Mouse (Mus musculus) lung, postnatal 4 days (tissue): Measurements from ENCODE around the gene Fam107a.

Experiments
- DNase-seq, 2 experiments: peaks; one replicate each; pipeline ENCODE4 v3.0.0; 2021

Fam107a gene

DNA sequence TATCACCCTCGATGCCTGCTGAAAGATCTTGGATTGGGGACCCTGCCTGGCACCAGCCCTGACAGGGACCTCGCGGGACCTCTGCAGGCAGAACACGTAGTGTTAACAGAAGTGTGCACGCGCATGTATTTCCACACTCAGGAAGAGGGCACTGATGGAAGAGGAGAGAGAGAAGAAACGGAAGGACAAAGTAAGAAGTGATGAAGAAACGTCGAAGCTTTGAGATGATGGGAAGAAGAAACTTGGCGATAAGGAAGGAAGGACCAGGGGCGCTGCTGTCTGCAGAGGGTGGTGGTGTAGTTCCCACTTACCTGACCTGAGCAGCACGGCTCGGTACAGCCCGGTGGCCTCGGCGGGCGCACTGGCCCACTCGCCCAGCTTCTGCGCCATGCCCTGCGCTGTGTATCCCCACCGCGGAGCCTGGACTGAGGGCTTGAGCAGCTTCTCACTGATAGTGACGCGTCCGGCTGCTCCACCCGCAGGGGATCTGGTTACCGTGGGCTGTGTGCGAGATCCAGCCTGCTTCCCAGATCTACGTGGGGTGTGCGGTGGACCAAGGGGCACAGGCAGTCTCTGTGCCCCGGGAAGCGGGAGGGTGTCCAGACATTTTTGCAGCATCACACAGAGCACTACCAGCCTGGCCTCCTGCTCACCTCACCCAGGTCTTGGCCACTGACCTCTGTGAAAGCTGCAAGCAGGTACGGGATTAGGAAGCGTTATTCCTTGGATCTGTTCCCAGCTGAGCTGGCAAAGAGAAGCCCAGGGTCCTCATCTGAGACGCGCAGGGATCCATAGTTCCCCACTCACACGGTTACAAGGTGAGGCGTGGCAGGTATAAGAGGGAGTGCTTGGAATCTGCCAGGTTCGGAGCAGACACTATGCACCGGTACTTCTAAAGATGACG is at the start of gene Fam107a:
TSS of gene Fam107a (minus strand) at position 830 of the 904 bp plus-strand sequence.
- DNase-seq: no peak

DNA sequence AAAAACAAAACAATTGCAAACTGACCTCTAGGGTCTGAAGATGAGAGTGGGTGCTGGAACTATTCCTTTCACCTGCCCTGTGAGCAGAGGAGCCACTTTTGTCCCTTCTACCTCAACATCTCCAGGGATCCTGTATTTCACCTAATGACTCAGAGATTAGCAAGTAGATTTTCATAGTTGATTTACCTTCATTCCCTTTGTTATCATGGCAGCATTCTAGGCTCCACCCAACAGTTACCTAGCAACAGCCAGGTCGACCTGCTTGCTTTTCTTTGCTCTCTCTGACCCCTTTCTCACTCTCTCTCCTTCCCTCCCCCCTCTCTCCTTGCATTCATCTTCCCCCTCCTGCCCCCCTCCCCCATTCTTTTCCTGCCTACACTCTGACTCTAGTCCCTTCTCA is 49.3 kb upstream of the Fam107a start:
- DNase-seq: no peak

DNA sequence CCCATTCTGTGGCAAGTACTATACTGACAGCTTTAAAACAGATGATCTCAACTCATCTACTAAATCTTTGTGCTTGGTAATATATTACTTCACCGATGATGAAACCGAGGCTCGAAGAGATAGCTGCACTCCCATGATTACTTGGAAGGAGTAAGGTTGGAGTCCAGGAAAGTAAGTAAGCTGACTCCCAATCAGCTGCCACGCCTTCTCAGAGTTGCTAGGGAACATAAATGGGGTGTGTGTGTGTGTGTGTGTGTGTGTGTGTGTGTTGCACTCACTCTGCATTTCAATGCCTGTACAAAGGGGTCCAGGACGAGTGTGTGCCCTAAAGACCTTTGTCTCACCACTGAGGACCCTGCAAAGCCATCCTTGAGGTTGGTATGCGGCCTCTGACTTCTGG is 48.0 kb upstream of the Fam107a start:
- DNase-seq: no peak

DNA sequence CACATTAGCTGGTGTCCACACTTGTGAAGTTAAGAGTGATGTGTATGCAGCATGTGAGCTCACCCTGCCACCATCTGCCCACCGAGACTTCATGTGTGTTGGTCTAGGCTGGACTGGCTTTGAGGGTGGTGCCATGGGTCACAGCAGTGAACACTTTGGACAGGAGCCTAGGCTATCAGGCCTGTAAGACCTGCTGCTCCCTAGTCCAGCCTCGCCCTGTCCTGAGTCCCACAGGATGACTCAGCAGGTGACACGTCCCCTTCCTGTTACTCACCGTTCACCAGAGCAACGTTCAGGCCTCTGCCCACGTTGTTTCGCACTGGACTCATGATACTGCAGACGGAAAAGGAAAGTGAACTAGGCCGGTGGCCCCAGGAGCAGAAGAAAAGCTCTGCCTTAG is 39.0 kb upstream of the Fam107a start:
- no peak for DNase-seq

DNA sequence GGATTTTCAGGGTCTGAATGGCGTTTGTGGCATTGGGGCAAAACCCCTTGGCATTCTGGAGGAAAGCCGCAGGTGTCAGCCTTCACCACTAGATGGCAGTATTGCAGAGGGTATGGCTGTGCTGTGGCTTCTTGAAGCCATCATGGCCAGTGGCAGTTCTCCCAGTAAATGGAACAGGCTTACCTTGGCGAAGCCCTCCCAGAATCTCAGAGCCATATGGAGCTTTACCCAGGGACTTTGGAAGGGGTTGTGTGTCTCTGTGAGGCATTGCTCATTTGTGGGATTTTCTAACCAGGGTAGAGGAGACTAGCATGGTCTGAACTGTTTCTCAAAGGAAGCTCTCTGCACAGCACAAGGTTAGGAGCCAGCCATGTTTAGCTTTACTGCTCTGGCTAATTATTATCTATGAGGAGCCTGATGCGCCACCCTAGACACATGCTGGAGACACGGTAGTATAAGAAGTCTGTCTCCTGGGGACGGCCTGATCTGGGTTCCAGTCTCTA is 38.2 kb upstream of the Fam107a start:
- peak; percentile 51 to 73 for DNase-seq

DNA sequence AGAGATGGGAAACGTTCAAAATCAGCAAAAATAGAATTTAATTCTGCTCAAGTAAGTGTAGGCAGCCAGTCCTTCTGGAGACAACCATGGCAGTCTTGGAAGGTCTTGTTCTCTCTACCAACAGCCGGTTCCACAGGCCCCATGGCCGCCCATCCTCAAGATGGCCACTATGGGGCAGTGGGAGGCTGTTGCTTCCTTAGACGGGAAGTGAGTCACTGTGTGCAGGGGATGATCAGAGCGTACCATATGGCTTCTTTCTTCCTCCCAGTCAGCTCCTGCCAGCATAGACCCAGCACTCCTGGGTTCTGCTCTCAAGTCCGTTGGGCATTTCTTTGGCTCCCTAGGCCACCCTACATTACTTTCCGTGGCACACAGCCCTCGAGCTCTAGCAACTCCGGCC is 31.1 kb upstream of the Fam107a start:
- DNase-seq: no peak

DNA sequence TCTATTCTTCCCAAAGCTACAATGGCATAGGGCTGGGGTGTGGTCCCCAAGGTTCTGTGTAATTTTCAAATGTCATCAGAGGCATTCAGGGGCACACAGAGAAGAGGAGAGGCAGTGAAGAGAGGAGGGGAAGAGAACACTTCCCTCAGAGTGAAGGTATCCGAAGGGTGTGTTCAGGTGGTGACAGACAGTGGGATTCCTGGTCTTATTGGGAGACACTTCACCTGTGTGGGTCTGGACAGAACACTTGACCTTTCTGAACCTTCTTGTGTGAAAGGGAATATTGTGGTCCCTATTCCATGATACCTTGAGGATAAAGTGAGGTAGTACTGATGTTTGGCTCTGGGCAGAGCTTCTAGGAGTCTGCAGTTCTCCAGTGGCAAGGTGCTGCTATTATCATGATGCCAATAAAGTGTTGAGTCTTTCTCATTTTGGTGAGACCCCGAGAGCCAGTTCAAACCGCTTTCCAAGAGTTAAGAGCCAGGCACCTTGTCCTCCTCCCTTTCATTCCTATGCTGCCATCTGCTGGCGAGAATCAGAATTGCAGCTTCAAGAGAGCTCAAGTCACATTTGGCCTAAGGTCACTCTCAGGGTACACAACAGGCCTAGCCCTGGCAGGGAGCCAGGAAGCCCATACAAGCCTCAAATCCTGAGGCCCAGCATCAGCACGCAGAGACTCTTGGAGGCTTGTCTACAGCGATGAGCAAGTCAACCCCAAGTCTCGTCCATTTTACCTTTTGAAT is 28.6 kb upstream of the Fam107a start:
- DNase-seq: peak; percentile 63 to 86

DNA sequence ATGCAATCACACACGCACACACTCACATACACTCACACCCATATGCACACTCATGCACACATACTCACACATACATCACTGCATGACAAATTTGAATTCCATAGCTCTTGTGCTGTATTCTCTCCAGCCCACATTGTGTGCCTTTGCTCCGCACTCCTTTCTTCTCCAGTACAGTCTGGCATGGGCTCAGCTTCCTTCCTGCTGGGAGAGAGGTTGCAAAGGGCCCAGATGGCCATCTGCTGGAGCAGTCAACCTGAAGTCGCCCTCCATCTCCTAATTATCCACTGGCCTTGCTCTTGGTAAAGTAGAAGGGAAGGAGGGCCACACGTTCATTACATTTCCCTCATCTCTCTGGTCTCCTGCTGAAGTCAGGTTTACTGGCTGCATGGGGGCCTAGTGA is 27.7 kb upstream of the Fam107a start:
- no peak for DNase-seq

DNA sequence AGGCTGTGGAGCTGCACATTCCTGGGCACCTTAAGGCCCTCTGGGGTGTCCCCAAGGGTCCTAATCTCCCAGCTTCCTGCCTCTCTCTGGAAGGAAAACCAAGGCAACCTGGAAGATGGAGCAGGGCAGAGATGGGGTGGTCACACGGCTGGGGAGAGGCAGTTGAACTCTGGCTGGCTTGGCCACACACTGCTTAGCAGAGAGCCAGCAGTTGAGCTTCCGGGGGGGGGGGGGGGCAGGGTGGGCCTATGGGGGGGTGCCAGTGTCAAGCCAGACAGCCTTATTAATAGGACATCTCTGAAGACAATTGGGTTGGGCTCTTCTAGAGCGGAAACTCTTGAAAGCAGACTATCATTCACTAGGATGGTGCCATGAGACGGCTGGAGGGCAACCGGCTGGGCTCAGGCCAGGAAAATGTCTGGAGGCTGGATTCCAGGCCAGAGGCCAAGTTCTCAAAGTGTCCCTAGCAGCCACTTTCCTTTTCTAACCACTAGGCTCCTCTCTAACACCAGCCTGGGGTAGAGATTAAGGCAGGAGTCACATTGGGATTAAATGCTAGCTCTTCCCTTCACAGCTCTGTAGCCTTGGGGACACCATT is 24.8 kb upstream of the Fam107a start:
- peak; percentile 57 to 79 for DNase-seq

DNA sequence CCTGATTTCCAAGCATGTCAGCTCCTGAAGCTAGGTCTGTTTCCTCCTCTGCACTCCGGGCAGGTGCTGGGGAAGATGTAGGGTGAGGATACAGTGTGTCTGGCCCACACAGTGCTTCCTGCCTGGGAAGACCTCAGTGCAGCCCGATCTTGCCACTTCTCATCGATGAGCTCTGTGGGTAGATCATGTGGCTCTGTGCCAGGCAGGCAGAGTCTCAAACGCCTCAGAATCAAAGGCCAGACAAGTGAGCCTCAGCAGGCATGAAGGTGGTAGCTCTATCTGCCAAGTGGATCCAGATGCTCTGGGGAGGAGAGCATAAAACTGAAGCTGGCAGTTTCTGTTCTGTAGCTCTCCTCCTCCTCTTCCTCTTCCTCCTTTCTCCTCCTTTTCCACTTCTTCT is 22.4 kb upstream of the Fam107a start:
- no peak for DNase-seq

DNA sequence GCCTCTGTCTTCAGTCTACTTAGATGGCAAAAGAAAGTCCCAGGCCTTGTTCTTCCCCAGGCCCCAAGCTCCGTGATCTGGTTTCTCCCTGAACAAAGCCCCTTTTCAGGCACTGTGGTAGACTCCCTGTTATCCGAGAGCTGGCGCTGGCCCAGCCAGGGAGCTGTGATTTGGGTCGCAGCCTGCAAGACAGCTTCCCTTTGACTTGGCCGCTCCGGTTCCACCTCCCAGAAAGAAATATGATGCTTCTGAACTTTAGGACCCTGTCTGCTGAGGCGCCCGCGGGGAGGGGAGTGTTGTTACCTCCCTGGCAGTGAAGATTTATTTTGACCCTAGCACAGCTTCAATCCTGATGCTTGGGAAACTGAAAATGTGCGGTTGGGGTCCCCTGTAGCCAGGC is 18.1 kb upstream of the Fam107a start:
- DNase-seq: no peak

DNA sequence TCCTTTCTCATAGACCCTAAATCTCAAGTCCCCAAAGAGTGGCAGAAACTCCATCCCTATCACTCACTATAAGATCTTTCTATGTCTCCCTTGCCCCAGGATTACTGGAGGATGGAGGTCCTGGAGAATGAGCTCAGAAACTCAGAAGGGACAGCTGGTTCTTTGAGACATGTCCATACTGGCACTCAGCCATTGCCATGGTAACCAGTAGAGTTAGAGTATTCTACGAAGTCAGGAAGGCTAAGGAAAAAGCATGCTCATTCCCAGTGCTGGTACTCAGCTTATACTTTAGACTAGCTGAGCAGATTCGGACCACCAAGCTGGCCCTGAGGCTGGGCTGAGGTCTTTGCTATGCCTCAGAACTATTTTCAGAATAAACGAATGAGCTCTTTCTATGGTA is 16.7 kb upstream of the Fam107a start:
- DNase-seq: no peak

DNA sequence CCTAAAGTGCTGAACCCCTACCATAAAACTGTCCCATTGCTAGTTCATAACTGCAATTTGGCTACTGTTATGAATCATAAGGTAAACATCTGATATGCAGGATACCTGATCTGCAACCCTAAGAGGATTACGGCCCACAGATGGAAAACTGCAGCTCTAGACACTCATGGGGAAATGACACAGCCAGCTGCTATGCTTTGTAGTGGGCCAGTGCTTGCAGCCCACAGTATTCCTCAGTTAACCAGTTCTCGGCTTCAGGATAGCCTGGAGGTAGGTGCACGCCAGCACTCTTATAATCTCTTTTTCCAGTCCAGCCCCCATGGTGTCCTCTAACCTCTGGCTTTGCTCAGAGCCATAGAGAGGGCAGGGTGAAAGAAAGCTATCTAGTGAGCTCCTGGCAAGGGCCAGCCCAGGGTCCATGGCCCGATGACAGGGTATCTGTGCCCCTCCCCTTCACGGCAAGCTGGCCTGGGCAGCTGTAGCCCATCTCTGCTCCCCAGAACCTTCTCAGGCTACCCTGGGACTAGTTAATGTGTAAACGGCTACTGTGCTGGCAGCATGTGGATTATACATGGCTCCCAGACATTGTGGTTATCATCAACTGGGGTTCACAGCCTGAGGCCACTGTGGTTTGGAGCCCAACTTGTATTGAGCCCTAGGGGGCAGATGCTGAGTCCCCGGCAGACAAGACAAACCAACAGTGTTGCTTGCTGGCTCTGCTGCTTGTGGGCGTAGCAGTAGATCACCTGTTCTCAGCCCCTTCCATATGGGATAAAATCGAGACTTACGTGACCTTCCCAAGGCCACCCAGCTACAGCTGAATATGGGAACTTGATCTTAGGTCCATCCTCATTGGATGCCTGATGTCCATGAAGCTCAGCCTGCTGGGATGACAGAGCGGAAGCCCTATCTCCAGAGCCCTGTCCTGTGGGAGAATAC is 14.8 kb upstream of the Fam107a start:
- DNase-seq: no peak

DNA sequence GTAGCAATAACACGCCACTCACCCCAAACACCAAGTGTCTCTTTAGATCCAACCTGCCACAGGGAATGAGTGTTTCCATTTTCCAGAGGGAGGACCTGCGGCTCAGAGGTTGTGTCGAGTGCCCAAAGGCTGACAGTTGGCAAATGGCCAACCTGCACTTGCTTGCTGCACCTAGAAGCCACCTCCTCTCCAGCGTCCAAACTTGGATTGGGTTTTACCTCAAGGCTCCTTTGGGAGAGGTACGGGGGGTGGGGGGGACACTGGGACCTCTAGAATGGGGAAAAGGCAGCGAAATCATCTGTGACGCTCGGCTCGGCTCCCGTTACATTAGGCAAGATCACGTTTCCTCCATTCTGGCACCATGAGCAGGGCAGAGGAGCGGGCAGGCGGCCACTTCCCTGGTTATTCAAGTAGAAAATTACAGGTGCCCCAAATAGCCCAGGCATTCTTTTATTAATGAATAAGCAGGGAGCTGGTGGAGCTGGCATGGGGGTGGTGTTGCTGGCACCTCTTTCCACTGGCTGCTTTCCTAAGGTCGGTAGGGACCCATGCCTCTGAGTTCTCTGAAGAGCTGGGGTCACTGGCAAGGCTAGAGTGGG is 13.6 kb upstream of the Fam107a start:
- DNase-seq: no peak

DNA sequence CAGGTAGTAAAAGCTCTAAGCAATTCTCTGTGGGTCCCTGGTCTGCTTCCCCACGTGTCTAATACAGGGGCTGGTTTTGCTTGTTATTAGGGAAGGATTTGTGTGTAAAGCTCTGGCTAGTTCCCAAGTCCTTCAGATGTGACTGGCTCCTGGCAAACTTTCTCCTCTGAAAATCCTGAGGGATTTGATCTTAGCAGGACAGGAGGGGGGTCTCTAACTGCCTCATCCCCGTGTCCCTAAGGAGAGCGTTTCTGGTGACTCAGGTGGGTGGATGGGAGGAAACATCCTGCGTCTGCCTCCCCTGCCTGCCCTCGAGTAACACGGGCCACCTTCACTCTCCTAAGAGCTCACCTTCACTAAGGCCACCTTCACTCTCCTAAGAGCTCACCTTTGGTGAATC is 12.6 kb upstream of the Fam107a start:
- no peak for DNase-seq

DNA sequence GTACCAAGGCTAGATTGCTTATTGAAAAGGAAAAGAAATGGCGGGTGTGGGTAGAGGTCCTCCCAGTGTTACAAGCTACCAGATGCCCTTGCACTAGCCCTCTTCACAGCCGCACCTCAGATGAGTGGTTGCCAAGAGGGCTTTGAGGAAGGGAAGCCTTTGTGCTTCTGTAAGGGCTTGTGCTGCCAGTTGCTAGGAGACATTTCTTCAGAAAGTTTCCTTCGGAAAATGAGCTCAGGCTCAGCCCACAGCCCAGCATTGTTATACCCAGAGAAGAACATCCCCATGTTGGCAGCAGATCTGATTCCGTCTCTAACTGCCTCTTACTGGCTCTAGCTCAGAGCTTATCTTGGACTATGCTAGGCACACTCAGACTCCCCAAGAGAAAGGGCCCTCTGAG is 11.7 kb upstream of the Fam107a start:
- DNase-seq: no peak

DNA sequence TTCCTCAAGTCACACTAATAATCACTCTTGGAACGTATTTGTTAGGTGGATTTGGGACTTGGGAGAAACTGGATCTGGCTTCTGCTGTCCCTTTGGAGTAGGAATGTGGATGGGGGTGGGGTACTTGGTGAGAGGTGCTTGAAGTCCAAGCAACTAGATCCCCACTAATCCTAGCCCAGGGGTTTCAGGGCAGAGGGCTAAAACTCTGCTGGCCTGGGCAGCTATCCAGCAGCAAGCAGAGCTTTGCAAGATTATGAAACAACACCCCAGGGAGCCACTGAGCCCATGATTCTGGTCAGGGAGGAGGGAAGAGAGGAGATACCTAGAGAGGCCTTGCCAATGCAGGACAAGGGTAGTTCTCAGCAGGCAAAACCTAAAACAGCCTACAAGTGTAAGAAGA is 9.5 kb upstream of the Fam107a start:
- no peak for DNase-seq

DNA sequence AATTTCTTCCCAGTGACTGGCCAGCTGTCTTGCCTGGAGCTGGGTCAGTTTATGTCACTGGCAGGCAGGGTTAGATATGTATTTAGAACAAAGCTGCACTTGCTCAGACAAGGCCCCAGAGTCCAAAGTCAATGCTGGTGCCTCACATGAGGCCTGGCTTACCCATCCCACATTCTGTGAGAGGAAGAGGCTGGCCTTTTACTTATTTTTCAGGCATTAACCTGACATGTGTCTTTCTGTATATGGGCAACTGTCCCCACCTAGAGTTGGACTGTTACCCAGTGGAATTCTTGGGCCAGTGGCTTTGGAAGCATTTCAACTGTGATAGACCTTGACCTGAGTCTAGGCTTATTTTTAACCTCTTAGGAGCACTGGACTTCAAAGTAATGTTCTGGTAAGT is 9.1 kb upstream of the Fam107a start:
- no peak for DNase-seq

DNA sequence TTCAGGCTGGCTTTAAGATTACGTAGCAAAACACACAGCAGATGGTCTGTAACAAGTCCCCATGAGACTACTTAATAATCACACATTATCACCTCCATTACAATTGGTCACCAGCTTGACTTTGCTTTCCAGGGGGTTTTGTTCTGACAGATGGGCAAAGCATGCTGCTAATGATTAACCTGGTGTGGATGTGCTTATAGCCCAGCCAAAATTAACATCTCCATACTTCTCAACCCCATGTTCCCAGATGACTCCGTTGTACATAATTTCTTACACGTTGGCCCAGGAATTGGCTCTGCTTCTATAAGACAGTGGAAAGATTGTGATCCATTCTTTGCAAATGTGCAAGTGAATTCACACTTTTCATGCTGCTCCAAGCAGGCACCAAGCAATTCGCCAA is 7.9 kb upstream of the Fam107a start:
- DNase-seq: no peak

DNA sequence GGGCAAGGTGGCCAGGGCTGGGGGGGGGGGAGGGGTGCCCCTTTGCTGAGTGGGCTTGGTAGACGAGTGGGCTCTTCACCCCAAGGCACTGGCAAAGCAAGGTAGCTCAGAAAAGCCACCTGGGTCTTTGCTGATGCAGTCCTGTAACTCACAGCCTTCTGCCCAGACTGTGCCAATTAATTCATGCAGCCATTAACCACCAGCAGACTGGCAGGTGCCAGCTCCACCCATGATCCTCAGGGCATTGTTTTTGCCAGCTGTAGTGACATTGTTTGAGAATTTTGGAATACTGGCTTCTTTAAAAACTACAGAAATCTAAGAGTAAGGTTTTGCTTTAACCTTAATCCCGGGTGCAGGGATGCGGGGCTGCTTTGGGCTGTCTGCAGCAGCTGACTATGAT is 2.7 kb upstream of the Fam107a start:
- no peak for DNase-seq

DNA sequence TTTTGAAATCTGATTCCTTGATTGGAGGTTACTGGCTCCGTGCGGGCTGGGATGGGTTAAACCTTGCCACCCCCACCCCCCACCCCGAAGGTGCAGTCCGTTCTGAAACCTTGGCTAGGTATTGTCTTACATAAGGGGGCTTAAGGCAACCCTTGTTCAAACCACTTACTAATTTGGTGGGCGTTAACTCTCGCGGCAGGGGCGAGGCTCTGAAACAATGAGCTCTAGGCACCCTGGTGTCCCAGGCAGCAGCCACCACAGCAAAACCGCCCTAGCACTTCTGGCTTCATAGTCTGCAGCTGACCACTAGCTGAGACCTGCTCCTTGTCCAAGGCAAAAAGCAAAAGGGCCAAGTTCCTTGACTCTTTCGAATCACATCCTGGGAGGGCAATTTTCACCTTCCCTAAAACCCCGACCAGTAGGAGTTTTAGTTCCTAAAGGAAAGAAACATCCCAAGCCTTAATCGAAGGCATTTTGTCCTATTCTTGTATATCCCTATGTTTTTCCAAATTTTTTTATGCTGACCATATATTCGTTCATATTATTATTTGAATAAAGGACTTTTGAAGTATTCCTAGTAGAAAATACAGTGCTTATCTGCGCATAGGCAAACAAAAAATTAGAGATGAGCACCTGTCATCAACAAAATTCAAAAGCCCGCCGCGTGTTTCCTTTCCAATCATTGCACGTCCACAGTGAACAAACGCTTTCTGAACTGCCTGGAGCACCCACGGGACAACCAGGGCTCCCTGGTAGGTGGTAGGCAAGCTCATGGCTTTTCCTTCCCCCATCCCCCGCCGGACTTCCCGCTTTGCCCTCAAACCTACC is 1.2 kb downstream of the Fam107a start:
- no peak for DNase-seq
